Mouse (Mus musculus): Measurements from ENCODE around the gene Zfp445. TPM values are rescaled to one million over a fixed set of nuclear protein-coding genes. Genes with fewer than 3 reads are reported as not detected.
"Not testable (repeated sequence)": the region's sequence is repeated elsewhere in the genome, so short reads cannot be mapped to it uniquely, and the experiment has no call there.

The Zfp445 gene
- total RNA-seq (2021): 10 to 100 TPM; 29.7 to 36.0 TPM
- long read RNA-seq, experiment 1, partial matches to known transcripts: 0 of 7 reads
- long read RNA-seq, experiment 1, other reads (novel, unspliced or antisense): 7 of 7 reads
- long read RNA-seq, experiment 2, partial matches to known transcripts: 1 of 16 reads
- long read RNA-seq, experiment 2, other reads (novel, unspliced or antisense): 14 of 16 reads

- peak; percentile 78 for DNase-seq
- intact Hi-C loops (cut with DNase I; ENCODE audit: low total_unique reads): no loop called here
Measured at GRCm38 (mm10) chr9:122865697-122866166, at the start of gene Zfp445. TSS of gene Zfp445 (minus strand) at chr9:122866006.

DNA sequence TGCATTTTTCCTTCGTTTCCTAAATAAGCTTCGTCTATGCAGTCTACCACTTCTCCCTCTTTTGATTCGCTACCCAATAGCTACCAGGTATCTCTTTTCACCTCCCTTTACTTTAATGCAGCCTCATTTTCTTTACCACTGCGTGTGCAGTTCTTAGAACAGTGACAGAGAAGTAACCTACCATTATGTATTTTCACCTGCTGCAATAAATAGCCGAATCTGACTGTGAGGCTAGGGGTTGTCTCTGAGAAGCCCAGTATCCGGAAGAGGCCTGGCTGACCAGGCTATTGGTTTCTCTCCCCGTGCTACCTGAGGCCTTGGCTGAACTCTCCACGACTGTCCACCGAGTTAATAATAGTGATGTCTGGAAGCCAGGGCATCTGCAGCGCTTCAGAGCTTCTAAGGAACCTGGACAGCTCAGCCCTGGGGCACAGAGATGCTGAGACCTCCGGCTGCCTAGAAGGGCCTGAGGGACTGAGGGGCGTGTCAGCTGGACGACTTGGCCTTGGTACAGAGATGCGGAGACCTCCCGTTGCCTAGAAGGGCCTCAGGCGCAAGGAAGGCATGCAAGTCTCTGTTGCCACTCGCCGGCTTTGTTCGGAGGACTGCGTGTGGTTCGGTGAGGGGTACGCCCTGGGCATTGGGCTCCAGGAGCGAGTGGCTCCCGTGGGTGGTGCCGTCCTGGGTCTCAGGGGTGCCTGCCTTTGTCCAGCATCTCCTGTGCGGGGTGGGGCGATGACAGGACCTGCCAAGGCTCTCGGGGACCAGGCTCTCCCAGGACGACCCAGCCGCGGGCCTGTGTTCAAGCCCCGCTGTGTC lies 37.1 kb upstream of the Zfp445 start:
- peak; percentile 70 for DNase-seq
- intact Hi-C loops (cut with DNase I; ENCODE audit: low total_unique reads): no loop called here

- intact Hi-C loops (cut with DNase I; ENCODE audit: low total_unique reads): no loop called here
- no peak for DNase-seq
Measured at GRCm38 (mm10) chr9:122901047-122901446, 35.2 kb upstream of the Zfp445 start.

DNA sequence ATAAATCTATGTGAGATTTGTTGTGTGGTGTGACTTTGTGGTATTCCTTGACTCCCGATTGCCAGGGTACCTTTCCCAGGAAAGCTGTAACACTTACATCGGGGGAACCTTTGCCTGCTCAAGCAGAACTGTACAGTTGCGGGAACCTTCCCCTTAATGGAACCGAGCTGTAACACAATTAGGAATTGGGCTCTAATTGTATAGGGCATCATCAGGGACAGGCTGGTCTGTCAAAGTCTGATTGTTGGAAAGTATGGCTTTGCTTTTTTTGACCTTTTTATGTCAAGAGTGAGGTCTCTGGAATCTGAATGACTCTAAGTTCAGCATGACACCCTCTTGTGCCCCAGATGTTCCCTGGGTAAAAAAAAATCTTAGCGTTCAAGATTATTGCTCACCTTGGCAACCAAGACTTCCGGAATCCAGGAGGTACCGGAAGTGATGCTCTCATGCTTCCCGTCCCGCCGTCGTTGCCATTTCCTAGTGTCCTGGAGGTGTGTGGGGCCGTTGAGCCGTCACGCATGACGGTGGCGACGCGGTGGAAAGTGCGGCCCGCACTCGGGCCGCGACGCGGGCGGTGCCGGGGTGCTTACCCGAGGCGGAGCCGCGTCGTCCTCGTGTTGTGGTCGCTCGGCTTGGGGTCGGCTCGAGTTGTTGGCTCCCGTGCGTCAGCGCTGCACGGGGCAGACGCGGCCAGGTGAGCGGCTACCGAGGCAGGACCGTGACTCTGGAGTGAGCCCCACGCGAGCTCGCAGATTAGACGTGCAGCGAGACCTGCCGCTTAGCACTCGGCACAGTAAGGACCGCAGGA lies 20.8 kb upstream of the Zfp445 start:
- peak; percentile 59 for DNase-seq
- intact Hi-C loops (cut with DNase I; ENCODE audit: low total_unique reads): no loop called here

DNA sequence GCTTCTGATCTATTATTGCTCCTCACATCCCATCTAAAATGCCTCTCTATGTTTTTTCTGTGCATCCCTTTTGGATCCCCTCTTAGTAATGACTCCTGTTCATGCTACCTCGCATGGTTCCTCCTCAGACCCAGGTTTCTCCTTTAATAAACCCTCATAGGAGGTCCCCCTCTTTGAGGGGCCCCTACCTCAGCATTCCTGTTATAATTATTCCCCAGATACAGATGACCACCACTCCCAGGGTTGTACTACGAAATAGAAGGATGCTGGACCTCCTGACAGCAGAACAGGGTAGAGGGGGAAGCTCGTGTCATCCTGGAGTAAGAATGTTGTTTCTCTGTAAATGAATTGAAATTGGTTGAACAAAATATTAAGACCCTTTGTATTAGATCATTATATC lies 19.6 kb upstream of the Zfp445 start, which contains the start of gene Zkscan7:
Gene Zkscan7, plus strand, starts transcription at position 301 of the 400 bp plus-strand sequence.
- intact Hi-C loops (cut with DNase I; ENCODE audit: low total_unique reads): no loop called here
- DNase-seq: no peak

- intact Hi-C loops (cut with DNase I; ENCODE audit: low total_unique reads): no loop called here
- DNase-seq: no peak
Measured at GRCm38 (mm10) chr9:122875145-122875544, 9.3 kb upstream of the Zfp445 start.

DNA sequence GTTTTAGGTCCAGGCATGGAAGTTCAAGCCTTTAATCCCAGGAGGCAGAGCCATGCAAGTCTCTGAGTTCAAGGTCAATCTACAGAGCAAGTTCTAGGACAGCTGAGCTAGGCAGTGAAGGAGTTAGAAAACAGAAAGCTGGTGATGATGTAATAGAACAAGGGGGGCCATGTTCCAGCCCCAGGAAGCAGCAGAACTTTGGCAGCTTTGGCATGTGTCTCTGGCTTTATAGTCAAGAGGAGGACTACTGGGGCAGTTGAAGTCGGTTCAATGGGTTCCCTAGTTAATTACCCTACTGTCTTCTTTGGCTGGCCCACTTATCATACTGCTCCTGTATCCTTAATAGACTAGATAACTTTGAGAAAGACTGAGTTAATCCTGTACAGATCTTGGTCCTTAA lies 8.8 kb upstream of the Zfp445 start:
- intact Hi-C loops (cut with DNase I; ENCODE audit: low total_unique reads): no loop called here
- DNase-seq: no peak

DNA sequence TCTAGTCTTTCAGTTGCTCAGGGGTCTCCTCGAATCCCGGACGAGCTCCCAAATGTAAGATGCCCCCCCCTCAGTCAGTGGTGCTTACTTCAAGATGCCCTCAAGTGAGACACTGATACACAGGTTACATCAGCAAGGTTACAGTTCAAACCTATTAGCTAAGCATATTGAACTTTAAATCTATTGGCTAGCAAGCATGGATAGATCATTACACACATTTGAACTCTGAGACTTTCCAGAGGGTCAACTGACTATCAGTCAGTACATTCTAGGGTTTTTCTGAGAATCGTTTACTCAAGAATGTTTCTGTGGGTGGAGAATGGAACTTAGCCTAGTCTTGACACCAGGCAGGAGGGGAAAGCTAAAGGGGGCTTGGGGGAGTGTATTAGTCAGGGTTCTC lies 6.8 kb upstream of the Zfp445 start:
- DNase-seq: no peak
- intact Hi-C loops (cut with DNase I; ENCODE audit: low total_unique reads): no loop called here

DNA sequence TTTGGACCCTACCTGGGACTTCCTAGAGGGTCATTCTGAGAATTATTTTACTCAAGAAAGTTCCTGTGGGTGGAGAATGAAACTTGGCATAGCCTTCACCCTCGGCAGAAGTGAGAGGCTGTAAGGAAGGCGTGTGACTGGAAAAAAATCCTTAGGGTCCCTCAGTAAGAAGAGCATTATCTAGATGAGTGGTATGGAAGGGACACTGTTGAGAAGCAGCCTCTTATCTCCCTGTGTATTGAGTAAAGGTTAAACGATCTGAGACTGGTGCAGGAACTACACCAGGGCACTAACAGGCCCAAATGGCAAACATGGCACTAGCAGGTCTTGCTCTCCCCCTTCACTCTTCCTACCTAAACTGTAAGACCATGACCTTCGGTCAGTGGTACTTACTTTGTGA lies 386 bp upstream of the Zfp445 start:
- intact Hi-C loops (cut with DNase I; ENCODE audit: low total_unique reads): no loop called here

DNA sequence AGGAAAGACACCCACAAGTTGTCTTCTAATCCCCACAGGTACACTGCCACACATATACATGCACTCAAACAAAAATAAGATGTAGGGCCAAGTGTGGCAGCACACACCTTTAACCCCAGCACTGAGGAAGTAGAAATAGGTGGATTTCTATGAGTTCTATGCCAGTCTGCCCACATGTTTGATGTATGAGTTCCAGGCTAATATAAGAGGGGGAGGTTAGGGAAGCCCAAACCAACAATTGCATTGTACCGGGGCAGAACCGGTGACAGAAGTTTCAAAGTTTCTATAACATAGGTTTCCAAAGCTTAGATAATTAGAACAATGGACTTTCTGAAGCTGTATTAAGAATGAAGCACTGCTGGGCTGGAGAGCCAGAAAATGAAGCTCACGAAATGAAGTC lies 958 bp downstream of the Zfp445 start:
- DNase-seq: no peak
- intact Hi-C loops (cut with DNase I; ENCODE audit: low total_unique reads): no loop called here

More for the DNA sequence above, 386 bp upstream of the Zfp445 start:
- no peak for DNase-seq

GRCm38 (mm10) chr9:122863731-122864130 lies 2.1 kb downstream of the Zfp445 start:
- intact Hi-C loops (cut with DNase I; ENCODE audit: low total_unique reads): no loop called here
- DNase-seq: no peak

- DNase-seq: no peak
- intact Hi-C loops (cut with DNase I; ENCODE audit: low total_unique reads): no loop called here
Measured at GRCm38 (mm10) chr9:122860752-122861151, 5.1 kb downstream of the Zfp445 start.

DNA sequence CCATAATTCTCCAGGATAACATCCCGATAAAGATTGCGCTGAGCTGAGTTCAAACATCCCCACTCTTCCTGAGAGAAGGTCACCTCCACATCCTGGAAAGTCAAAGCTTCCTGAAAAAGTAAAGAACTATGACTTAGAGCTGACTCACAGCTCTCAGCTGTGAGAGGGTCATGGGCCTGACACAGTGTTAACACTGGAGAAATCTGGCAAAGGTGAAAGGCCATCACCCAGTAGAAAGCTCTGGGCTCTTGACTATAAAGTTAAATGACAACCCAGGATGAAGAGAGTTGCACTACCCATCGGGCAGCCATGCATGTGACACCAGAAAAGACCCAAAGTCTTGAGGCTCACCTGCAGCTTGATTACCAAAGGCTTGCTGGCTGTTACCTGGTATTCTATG lies 9.1 kb downstream of the Zfp445 start:
- intact Hi-C loops (cut with DNase I; ENCODE audit: low total_unique reads): no loop called here
- DNase-seq: no peak

- no peak for DNase-seq
- intact Hi-C loops (cut with DNase I; ENCODE audit: low total_unique reads): no loop called here
Measured at GRCm38 (mm10) chr9:122855617-122856016, 10.2 kb downstream of the Zfp445 start.

DNA sequence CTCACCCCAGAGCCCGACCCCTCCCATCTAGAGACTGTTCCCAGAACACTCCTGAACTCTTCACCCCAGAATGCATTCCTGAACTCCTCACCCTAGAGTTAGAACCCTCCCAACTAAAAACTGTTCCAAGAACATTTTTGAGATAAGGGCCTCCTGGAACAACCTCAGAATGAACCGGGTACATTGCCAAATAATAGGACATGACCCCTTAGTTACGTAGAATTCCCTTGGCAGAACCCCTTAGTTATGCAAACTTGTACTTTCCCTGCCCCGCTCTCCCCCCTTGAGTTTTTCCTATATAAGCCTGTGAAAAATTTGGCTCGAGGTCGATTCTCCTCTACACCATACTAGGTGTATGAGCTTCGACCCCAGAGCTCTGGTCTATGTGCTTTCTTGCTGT lies 10.7 kb downstream of the Zfp445 start:
- DNase-seq; intact Hi-C loops (cut with DNase I; ENCODE audit: low total_unique reads): not testable (repeated sequence)

GRCm38 (mm10) chr9:122854526-122854925 lies 11.3 kb downstream of the Zfp445 start:
- no peak for DNase-seq
- intact Hi-C loops (cut with DNase I; ENCODE audit: low total_unique reads): no loop called here

- DNase-seq; intact Hi-C loops (cut with DNase I; ENCODE audit: low total_unique reads): not testable (repeated sequence)
Measured at GRCm38 (mm10) chr9:122847811-122848311, 17.9 kb downstream of the Zfp445 start.

- DNase-seq: peak; percentile 7
- intact Hi-C loops (cut with DNase I; ENCODE audit: low total_unique reads): no loop called here
Measured at GRCm38 (mm10) chr9:122846156-122846555, 19.6 kb downstream of the Zfp445 start.

DNA sequence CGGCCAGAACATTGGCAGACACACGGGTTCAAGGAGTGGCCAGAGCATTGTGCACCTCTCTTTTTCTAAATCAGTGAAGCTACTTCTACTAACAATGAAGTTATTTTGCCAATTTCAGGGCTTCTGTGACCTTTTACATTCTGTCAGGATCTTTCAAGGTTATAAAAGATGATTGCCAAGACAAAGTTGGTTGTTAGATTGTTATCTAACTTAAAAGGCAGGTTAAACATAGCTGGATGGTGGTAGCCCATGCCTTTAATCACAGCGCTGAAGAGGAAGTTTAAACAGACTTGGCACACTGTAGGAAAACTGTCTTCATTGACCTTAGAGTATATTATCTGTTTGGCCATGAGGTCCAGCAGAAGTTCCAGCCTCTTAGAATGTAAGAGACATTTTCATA lies 20.2 kb downstream of the Zfp445 start:
- intact Hi-C loops (cut with DNase I; ENCODE audit: low total_unique reads): no loop called here
- no peak for DNase-seq

GRCm38 (mm10) chr9:122843760-122844159 lies 22.0 kb downstream of the Zfp445 start, which contains the start of gene Gm35549:
TSS of gene Gm35549 (minus strand) at chr9:122844035.
- intact Hi-C loops (cut with DNase I; ENCODE audit: low total_unique reads): no loop called here
- no peak for DNase-seq

Measured in gastrocnemius, postnatal 14 days (tissue).